Mouse (Mus musculus): Measurements from ENCODE around the gene Fam208b. TPM values are rescaled to one million over a fixed set of nuclear protein-coding genes. Genes with fewer than 3 reads are reported as not detected.

Gene Fam208b
- polyA plus RNA-seq, 1 experiment from 2014 or later, result 5.1 TPM

GRCm38 (mm10) chr13:3563130-3563529, 47.8 kb downstream of the Fam208b start:
- H3K4me1 ChIP-seq (replicated peaks; ENCODE audit: control insufficient read depth, insufficient read depth), result no peaks in the 10 kb centered on the region
- no peak overlapping the region for H3K9ac ChIP-seq (ENCODE audit: low read length)
- no peak overlapping the region for H3K4me2 ChIP-seq (replicated peaks; ENCODE audit: low read depth)
- H3K27me3 ChIP-seq (ENCODE audit: control insufficient read depth, insufficient read depth, low read length), result no peaks in the 10 kb centered on the region
- 90% methylated on average over 1 of the region's 1 CpGs for WGBS
- TF ChIP-seq EP300 (optimal IDR thresholded peaks at IDR 0.05), result no peak
- TF ChIP-seq CTCF (IDR thresholded peaks at IDR 0.05; ENCODE audit: low read depth), result peak; percentile 38
- H3K27ac ChIP-seq (replicated peaks), result no peak overlapping the region
- peaks cover 13% of the 10 kb centered on the region for H3K36me3 ChIP-seq (ENCODE audit: control insufficient read depth, insufficient read depth, low read length)
- H3K9me3 ChIP-seq (ENCODE audit: control insufficient read depth, low read length), result no peaks in the 10 kb centered on the region
- DNase-seq (ENCODE audit: low spot score) (no peak), ATAC-seq (ENCODE audit: low FRiP score, low TSS enrichment) (no peak)
- no peak overlapping the region for H3K4me3 ChIP-seq (ENCODE audit: low read depth, low read length)

GRCm38 (mm10) chr13:3547856-3548255, 63.1 kb downstream of the Fam208b start:
- WGBS, result 75% methylated on average over 6 of the region's 6 CpGs
- no peak overlapping the region for H3K9ac ChIP-seq (ENCODE audit: low read length)
- TF ChIP-seq EP300 (optimal IDR thresholded peaks at IDR 0.05) (no peak), CTCF (IDR thresholded peaks at IDR 0.05; ENCODE audit: low read depth) (no peak)
- H3K27ac ChIP-seq (replicated peaks), result 0 out of 2 replicates have a peak overlapping the region, but pooled peaks have one; percentile 40
- H3K9me3 ChIP-seq (ENCODE audit: control insufficient read depth, low read length), result no peaks in the 10 kb centered on the region
- ATAC-seq (ENCODE audit: low FRiP score, low TSS enrichment) (peak; percentile 87), DNase-seq (ENCODE audit: low spot score) (no peak)
- no peaks in the 10 kb centered on the region for H3K27me3 ChIP-seq (ENCODE audit: control insufficient read depth, insufficient read depth, low read length)
- no peaks in the 10 kb centered on the region for H3K36me3 ChIP-seq (ENCODE audit: control insufficient read depth, insufficient read depth, low read length)
- H3K4me2 ChIP-seq (replicated peaks; ENCODE audit: low read depth), result no peak overlapping the region
- no peak overlapping the region for H3K4me3 ChIP-seq (ENCODE audit: low read depth, low read length)
- 0 out of 2 replicates have a peak, but pooled peaks cover 3% of the 10 kb centered on the region for H3K4me1 ChIP-seq (replicated peaks; ENCODE audit: control insufficient read depth, insufficient read depth)

DNA sequence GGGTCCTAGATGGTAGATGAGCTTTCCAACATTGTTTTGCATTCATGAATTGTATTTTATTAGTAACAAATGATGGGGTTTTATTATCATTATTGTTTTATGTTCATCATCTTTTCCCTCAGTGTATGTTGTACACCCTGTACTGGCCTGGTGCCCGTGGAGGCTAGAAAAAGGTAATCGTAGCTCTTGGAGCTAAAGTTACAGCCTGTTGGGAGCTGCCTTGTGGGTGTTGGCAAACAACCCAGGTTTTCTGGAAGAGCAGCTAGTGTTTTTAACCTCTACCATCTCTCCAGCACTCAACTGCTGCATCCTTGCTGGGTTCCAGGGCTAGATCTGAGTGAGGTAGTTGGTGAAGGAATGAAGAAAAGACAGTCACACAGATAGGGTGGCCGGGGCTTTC, 63.5 kb downstream of the Fam208b start:
- Histone ChIP-seq H3K27me3 (ENCODE audit: control insufficient read depth, insufficient read depth, low read length) (no peaks in the 10 kb centered on the region), H3K9ac (ENCODE audit: low read length) (no peak overlapping the region), H3K27ac (replicated peaks) (0 out of 2 replicates have a peak overlapping the region, but pooled peaks have one; percentile 40), H3K4me2 (replicated peaks; ENCODE audit: low read depth) (no peak overlapping the region), H3K4me3 (ENCODE audit: low read depth, low read length) (no peak overlapping the region), H3K36me3 (ENCODE audit: control insufficient read depth, insufficient read depth, low read length) (no peaks in the 10 kb centered on the region), H3K4me1 (replicated peaks; ENCODE audit: control insufficient read depth, insufficient read depth) (0 out of 2 replicates have a peak, but pooled peaks cover 3% of the 10 kb centered on the region), H3K9me3 (ENCODE audit: control insufficient read depth, low read length) (no peaks in the 10 kb centered on the region)
- WGBS, result 64% methylated on average over 3 of the region's 3 CpGs
- no peak for TF ChIP-seq CTCF (IDR thresholded peaks at IDR 0.05; ENCODE audit: low read depth)
- no peak for TF ChIP-seq EP300 (optimal IDR thresholded peaks at IDR 0.05)
- ATAC-seq (ENCODE audit: low FRiP score, low TSS enrichment) (no peak), DNase-seq (ENCODE audit: low spot score) (no peak)

DNA sequence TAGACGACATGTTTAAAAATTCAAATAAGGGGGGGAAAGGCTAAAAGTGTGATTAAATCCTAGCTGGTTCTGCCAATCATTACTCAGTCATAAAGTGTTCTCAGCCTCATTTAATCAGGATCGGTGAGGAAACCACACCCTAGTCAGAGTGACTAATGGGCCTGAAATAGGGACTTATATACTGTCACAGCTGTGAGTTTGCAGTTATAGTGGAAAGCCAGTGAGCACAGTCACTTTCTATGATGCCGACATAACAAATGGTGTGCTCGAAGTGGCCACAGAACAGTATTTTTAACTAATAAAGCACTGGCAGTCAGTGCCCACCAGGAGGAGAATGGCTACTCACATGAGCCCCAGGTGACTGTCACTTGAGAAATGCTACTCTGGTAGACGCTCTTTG, 66.0 kb downstream of the Fam208b start:
- DNase-seq (ENCODE audit: low spot score), result no peak
- Histone ChIP-seq H3K9me3 (ENCODE audit: control insufficient read depth, low read length) (no peaks in the 10 kb centered on the region), H3K4me2 (replicated peaks; ENCODE audit: low read depth) (no peak overlapping the region), H3K36me3 (ENCODE audit: control insufficient read depth, insufficient read depth, low read length) (no peaks in the 10 kb centered on the region), H3K4me3 (ENCODE audit: low read depth, low read length) (no peak overlapping the region), H3K4me1 (replicated peaks; ENCODE audit: control insufficient read depth, insufficient read depth) (peaks cover 9% of the 10 kb centered on the region), H3K27ac (replicated peaks) (peak overlapping the region; percentile 56), H3K27me3 (ENCODE audit: control insufficient read depth, insufficient read depth, low read length) (no peaks in the 10 kb centered on the region), H3K9ac (ENCODE audit: low read length) (no peak overlapping the region)
- ATAC-seq (ENCODE audit: low FRiP score, low TSS enrichment), result peak; percentile 90
- TF ChIP-seq CTCF (IDR thresholded peaks at IDR 0.05; ENCODE audit: low read depth) (peak; percentile 16; the same call in 1 of the 2 replicates), EP300 (optimal IDR thresholded peaks at IDR 0.05) (no peak)
- 47% methylated on average over 5 of the region's 5 CpGs for WGBS

DNA sequence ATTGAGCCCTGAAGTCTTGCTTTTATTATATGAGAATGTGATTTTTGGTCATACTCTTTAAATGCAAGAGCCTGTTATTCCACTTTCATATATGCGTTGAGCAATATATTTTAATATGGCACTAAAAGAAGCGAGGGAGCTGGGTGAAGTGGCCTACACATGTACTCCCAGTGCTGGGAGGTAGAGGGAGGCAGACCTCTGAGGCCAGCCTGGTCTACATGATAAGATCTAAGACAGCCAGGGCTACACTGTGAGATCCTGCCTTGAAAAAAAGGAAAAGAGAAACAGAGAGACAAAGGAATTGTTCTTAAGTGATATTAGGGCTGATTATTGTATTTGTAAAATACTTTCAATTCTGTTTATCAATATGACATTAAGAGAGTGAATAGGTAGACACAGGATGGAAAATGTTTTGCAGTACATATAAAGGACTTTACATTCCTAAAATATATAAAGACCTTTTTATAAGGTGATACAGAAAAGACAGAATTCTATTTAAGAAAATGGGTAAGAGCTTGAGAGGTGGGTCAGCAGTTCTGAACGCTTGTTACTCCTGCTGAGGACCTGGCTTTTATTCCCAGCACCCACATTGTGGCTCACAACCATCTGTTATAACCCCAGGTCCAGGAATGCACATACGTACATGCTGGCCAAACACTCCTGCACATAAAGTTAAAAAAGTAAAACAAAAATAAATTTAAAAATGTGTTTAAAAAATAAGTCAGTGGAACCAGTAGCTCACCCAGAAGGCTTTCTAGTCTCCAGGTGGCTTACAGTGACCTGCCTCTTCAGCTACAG, 66.6 kb downstream of the Fam208b start:
- Histone ChIP-seq H3K36me3 (ENCODE audit: control insufficient read depth, insufficient read depth, low read length) (no peaks in the 10 kb centered on the region), H3K4me3 (ENCODE audit: low read depth, low read length) (no peak overlapping the region), H3K27me3 (ENCODE audit: control insufficient read depth, insufficient read depth, low read length) (no peaks in the 10 kb centered on the region), H3K9ac (ENCODE audit: low read length) (no peak overlapping the region), H3K27ac (replicated peaks) (peak overlapping the region; percentile 56), H3K4me1 (replicated peaks; ENCODE audit: control insufficient read depth, insufficient read depth) (peaks cover 12% of the 10 kb centered on the region), H3K9me3 (ENCODE audit: control insufficient read depth, low read length) (no peaks in the 10 kb centered on the region), H3K4me2 (replicated peaks; ENCODE audit: low read depth) (no peak overlapping the region)
- TF ChIP-seq CTCF (IDR thresholded peaks at IDR 0.05; ENCODE audit: low read depth), result peak; percentile 21; the same call in 1 of the 2 replicates
- no peak for TF ChIP-seq EP300 (optimal IDR thresholded peaks at IDR 0.05)
- ATAC-seq (ENCODE audit: low FRiP score, low TSS enrichment), result no peak
- DNase-seq (ENCODE audit: low spot score), result no peak
- WGBS, result 87% methylated on average over 4 of the region's 4 CpGs

- WGBS, result 75% methylated on average over 2 of the region's 2 CpGs
- Histone ChIP-seq H3K9ac (ENCODE audit: low read length) (no peak overlapping the region), H3K27me3 (ENCODE audit: control insufficient read depth, insufficient read depth, low read length) (no peaks in the 10 kb centered on the region), H3K9me3 (ENCODE audit: control insufficient read depth, low read length) (no peaks in the 10 kb centered on the region), H3K4me1 (replicated peaks; ENCODE audit: control insufficient read depth, insufficient read depth) (peaks cover 11% of the 10 kb centered on the region), H3K4me2 (replicated peaks; ENCODE audit: low read depth) (no peak overlapping the region), H3K4me3 (ENCODE audit: low read depth, low read length) (no peak overlapping the region), H3K27ac (replicated peaks) (no peak overlapping the region), H3K36me3 (ENCODE audit: control insufficient read depth, insufficient read depth, low read length) (no peaks in the 10 kb centered on the region)
- DNase-seq (ENCODE audit: low spot score) (no peak), ATAC-seq (ENCODE audit: low FRiP score, low TSS enrichment) (no peak)
- TF ChIP-seq CTCF (IDR thresholded peaks at IDR 0.05; ENCODE audit: low read depth) (no peak), EP300 (optimal IDR thresholded peaks at IDR 0.05) (no peak)
Observed at GRCm38 (mm10) chr13:3541159-3541782, 69.6 kb downstream of the Fam208b start.

Measured in stomach, postnatal 0 days (tissue).